Mouse (Mus musculus): ENCODE measurements around the gene Sh3rf3. TPM values are rescaled to one million over a fixed set of nuclear protein-coding genes. Genes with fewer than 3 reads are reported as not detected.

Sh3rf3 gene
- total RNA-seq, 4 experiments from 2014 or later, result 0.77 to 1.8 (median 1.7) TPM

- no peak for DNase-seq
Measured at GRCm38 (mm10) chr10:58921643-58922188, 108.6 kb downstream of the Sh3rf3 start.

- no peak for DNase-seq
Measured at GRCm38 (mm10) chr10:58922216-58922829, 109.2 kb downstream of the Sh3rf3 start.

- DNase-seq, result no peak
Measured at GRCm38 (mm10) chr10:58922993-58923392, 109.8 kb downstream of the Sh3rf3 start.

- no peak for DNase-seq
Measured at GRCm38 (mm10) chr10:58926578-58926977, 113.4 kb downstream of the Sh3rf3 start.

- DNase-seq, result no peak
Measured at GRCm38 (mm10) chr10:58928952-58929442, 115.8 kb downstream of the Sh3rf3 start.

- DNase-seq, result no peak
Measured at GRCm38 (mm10) chr10:58932151-58932773, 119.1 kb downstream of the Sh3rf3 start.

GRCm38 (mm10) chr10:58935606-58936005 lies 122.4 kb downstream of the Sh3rf3 start:
- DNase-seq, result no peak

GRCm38 (mm10) chr10:58936441-58936860 lies 123.3 kb downstream of the Sh3rf3 start:
- DNase-seq, result no peak

- DNase-seq, result no peak
Measured at GRCm38 (mm10) chr10:58937521-58937920, 124.4 kb downstream of the Sh3rf3 start.

GRCm38 (mm10) chr10:58942819-58943218 lies 129.7 kb downstream of the Sh3rf3 start:
- no peak for DNase-seq

GRCm38 (mm10) chr10:58943661-58944400 lies 130.7 kb downstream of the Sh3rf3 start:
- no peak for DNase-seq

GRCm38 (mm10) chr10:58944930-58945329 lies 131.8 kb downstream of the Sh3rf3 start:
- no peak for DNase-seq

- DNase-seq, result no peak
Measured at GRCm38 (mm10) chr10:58949770-58950638, 136.8 kb downstream of the Sh3rf3 start.

- DNase-seq, result no peak
Measured at GRCm38 (mm10) chr10:58960193-58960592, 147.0 kb downstream of the Sh3rf3 start.

GRCm38 (mm10) chr10:58968236-58968635 lies 155.1 kb downstream of the Sh3rf3 start:
- no peak for DNase-seq

- no peak for DNase-seq
Measured at GRCm38 (mm10) chr10:58969351-58969750, 156.2 kb downstream of the Sh3rf3 start.

GRCm38 (mm10) chr10:58972115-58972514 lies 159.0 kb downstream of the Sh3rf3 start:
- no peak for DNase-seq

GRCm38 (mm10) chr10:58974138-58974537 lies 161.0 kb downstream of the Sh3rf3 start:
- DNase-seq, result no peak

- DNase-seq, result no peak
Measured at GRCm38 (mm10) chr10:58979320-58979959, 166.3 kb downstream of the Sh3rf3 start.

- no peak for DNase-seq
Measured at GRCm38 (mm10) chr10:58981674-58982329, 168.6 kb downstream of the Sh3rf3 start.

GRCm38 (mm10) chr10:58982546-58983154 lies 169.5 kb downstream of the Sh3rf3 start:
- DNase-seq, result no peak
